Mouse (Mus musculus) bone marrow, adult 2 months (tissue): ENCODE measurements at regions not wholly inside any gene's neighbourhood (a gene's known extent, or its start where the extent isn't known, plus 50 kb on each side); places are given as distances from the start of the nearest gene placed in this dataset.

ENCODE experiments used
- H3K27ac ChIP-seq: fragments of 200-500 bp; 2 replicates; pipeline ENCODE4 v1.5.1; 2012; ENCODE audit warnings: low read depth, mild to moderate bottlenecking, control low read depth, inconsistent platforms, low read length; ENCODE audit not compliant: control insufficient read depth, poor library complexity, insufficient read depth
- H3K4me1 ChIP-seq: fragments of 200-500 bp; 2 replicates; pipeline ENCODE4 v1.6.1; 2011; ENCODE audit warnings: low read length; ENCODE audit not compliant: control insufficient read depth, insufficient read depth
- H3K4me3 ChIP-seq: fragments of 200-500 bp; replicated peaks from 2 replicates; pipeline ENCODE3; 2011; ENCODE audit warnings: mild to moderate bottlenecking, low read depth, low read length, control low read depth; ENCODE audit not compliant: control insufficient read depth
- CTCF ChIP-seq: fragments of 200-500 bp; IDR thresholded peaks from 2 replicates; pipeline ENCODE4 v1.5.1; 2011; ENCODE audit warnings: low read length, control low read depth; ENCODE audit not compliant: control insufficient read depth, insufficient read depth
- POLR2A ChIP-seq: fragments of 200-500 bp; IDR thresholded peaks from 2 replicates; pipeline ENCODE4 v1.6.1; 2011; ENCODE audit warnings: low read depth, mild to moderate bottlenecking, control low read depth, low read length, borderline replicate concordance; ENCODE audit not compliant: control insufficient read depth
- WGBS: fragments of 180-500 bp; shearing (Covaris S2); methylation state at CpG from one replicate; pipeline ENCODE4 v1.1.7; 2018; 5-methylcytosine and 5-hydroxymethylcytosine counted together

- H3K4me1 ChIP-seq: peaks cover 1% of the 10 kb centered on the region; the same call in 1 of the 2 replicates
- WGBS: 74% methylated on average over 4 of the region's 4 CpGs
- no peak overlapping the region for H3K4me3 ChIP-seq
- no peak overlapping the region for H3K27ac ChIP-seq
- TF ChIP-seq POLR2A: no peak
- no peak for TF ChIP-seq CTCF
Measured at GRCm38 (mm10) chr2:27603333-27603732, 72.9 kb upstream of the Rxra start.

DNA sequence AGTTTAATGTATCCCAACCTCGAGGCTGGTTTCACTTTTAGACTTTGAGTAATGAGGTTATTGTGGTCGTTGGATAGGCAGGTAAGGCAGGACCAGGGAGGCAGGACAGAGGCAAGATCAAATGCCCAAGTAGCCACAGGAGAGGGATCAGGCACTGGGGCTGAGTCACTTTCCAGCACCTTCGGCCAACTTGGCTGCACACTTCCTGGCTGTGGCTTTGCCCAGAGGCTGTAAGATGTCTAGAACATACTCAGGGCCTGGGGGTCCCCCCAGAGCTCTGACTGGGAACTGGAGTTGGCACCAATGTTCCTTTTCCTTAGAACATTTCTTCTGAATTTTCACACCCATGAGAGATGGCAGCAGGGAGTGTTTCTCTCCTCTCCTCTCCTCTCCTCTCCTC is 71.7 kb upstream of the Rxra start:
- TF ChIP-seq POLR2A (no peak), CTCF (no peak)
- H3K4me3 ChIP-seq: no peak overlapping the region
- WGBS: 0% methylated on average over 3 of the region's 3 CpGs
- no peak overlapping the region for H3K27ac ChIP-seq
- no peaks in the 10 kb centered on the region; the same call in 1 of the 2 replicates for H3K4me1 ChIP-seq

- TF ChIP-seq CTCF (no peak), POLR2A (no peak)
- WGBS: 68% methylated on average over 9 of the region's 9 CpGs
- Histone ChIP-seq H3K4me1 (no peaks in the 10 kb centered on the region; the same call in 1 of the 2 replicates), H3K27ac (no peak overlapping the region), H3K4me3 (no peak overlapping the region)
Measured at GRCm38 (mm10) chr2:27606816-27607215, 69.4 kb upstream of the Rxra start.

- TF ChIP-seq POLR2A (no peak), CTCF (no peak)
- Histone ChIP-seq H3K27ac (no peak overlapping the region), H3K4me3 (no peak overlapping the region), H3K4me1 (no peaks in the 10 kb centered on the region)
- WGBS: 65% methylated on average over 3 of the region's 3 CpGs
Measured at GRCm38 (mm10) chr2:27621741-27622140, 54.5 kb upstream of the Rxra start.

DNA sequence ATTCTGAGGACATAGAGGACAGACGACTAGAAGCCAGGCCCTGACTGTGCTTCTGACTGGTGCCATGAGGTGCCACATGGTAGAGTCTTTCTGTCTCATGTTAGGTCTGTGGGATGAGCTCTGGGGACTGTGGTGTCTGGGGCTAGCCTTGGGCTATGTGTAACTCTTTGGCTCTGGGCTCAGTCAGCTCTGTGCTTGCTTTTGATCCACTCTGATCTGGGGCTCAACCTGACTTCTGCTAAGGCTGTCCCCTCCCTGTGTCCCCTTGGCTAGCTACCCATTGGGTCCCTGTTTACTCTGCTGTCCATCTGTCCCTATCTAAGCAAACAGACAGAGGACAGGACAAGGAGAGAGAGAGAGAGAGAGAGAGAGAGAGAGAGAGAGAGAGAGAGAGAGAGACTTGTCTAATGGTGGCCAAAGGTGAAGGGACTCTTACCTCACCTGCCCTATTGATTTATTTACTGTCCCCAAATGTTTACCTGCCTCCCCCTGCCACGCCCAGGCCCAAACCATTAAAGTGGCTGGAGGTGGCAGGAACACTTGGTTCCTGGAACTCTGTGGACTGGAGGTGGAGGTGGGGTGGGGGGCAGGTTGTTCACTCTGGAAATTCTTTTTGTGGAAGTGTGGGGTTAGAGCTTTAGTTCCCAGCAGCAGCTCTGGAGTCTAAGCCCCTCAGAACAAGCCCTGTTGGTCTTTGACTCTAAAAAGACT is 51.4 kb upstream of the Rxra start:
- 65% methylated on average over 2 of the region's 2 CpGs for WGBS
- H3K27ac ChIP-seq: no peak overlapping the region
- H3K4me1 ChIP-seq: no peaks in the 10 kb centered on the region
- no peak overlapping the region for H3K4me3 ChIP-seq
- no peak for TF ChIP-seq POLR2A
- TF ChIP-seq CTCF: no peak
